Mouse (Mus musculus) neural tube, postnatal 0 days (tissue): ENCODE measurements around the gene St6gal2. TPM values are rescaled to one million over a fixed set of nuclear protein-coding genes. Genes with fewer than 3 reads are reported as not detected.

ENCODE experiments used
- polyA plus RNA-seq: library from polyadenylated mRNA; unstranded; fragments of >200 nt; fragmentation: Nextera tagmentation; extraction: Ambion mirVana; gene quantifications from 2 replicates; pipeline ENCODE4 v1.2.1, GENCODE M21; 2015

St6gal2 gene
- 21.4 and 26.4 TPM in 2 replicates for polyA plus RNA-seq

GRCm38 (mm10) chr17:55445250-55446184 lies at the start of gene St6gal2:
TSS of gene St6gal2 (plus strand) at chr17:55445382.

Other genes starting within 250 kb of the St6gal2 start
- gene Vmn2r118, start 179.8 kb downstream of the St6gal2 start, polyA plus RNA-seq: not detected in 2 replicates